Mouse (Mus musculus) liver, embryonic 14.5 days (tissue): ENCODE results near the gene Paox.

Source experiments
- CTCF ChIP-seq: IDR thresholded peaks from 2 replicates; pipeline ENCODE4 v1.5.1; 2016; ENCODE audit warnings: antibody characterized with exemption, low read depth, control low read depth
- EP300 ChIP-seq: IDR thresholded peaks from 2 replicates; pipeline ENCODE4 v1.6.1; 2016; ENCODE audit warnings: antibody characterized with exemption, low read depth

DNA sequence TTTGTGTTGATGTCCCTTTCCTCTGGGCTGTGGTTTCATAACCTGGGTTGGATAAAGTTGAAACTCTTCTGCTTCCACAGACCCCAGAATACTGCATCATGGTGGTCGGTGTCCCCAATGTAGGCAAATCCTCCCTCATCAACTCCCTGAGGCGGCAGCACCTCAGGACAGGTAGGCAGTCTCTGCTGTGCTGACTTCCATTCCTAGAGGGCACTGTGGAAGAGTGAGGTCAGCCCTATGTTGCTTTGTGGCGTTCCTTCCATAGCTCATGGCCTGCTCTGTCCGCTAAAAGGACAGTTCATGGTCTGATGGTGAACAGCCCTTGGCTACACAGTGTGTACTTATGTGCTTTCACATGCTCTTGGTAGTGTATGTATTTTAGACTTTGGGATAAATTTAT is 29.0 kb downstream of the Paox start:
- TF ChIP-seq CTCF (no peak), EP300 (no peak)
